Mouse (Mus musculus) olfactory bulb, adult 2 months (tissue): ENCODE data around the gene Kif7.

Source experiments
- CTCF ChIP-seq: fragments of 200-500 bp; IDR thresholded peaks from 2 replicates; pipeline ENCODE4 v1.5.1; 2012; ENCODE audit warnings: low read depth, mild to moderate bottlenecking, low read length, moderate library complexity; ENCODE audit not compliant: insufficient read depth
- POLR2A ChIP-seq: fragments of 200-500 bp; IDR thresholded peaks from 2 replicates; pipeline ENCODE4 v1.6.1; 2012; ENCODE audit warnings: mild to moderate bottlenecking, low read depth, low read length, moderate library complexity; ENCODE audit not compliant: insufficient read depth

GRCm38 (mm10) chr7:79758176-79758575, 42.7 kb upstream of the Kif7 start:
- TF ChIP-seq POLR2A = no peak
- no peak for TF ChIP-seq CTCF
